Mouse (Mus musculus) adrenal gland, adult (tissue): ENCODE data around the gene Dnajb11.

ENCODE experiments used
- DNase-seq, 2 experiments: peaks; one replicate each; pipeline ENCODE4 v3.0.0; 2022 to 2023; ENCODE audit warnings: low spot score in 1 of 2; ENCODE audit not compliant: inconsistent age in 2 of 2

The Dnajb11 gene

GRCm38 (mm10) chr16:22857431-22858113, at the start of gene Dnajb11, which contains the start of gene Tbccd1:
Gene Dnajb11 (plus strand): TSS chr16:22857845.
Gene Tbccd1 (minus strand): TSS chr16:22857669.
- peak; percentile 99 for DNase-seq

- no peak for DNase-seq
Observed at GRCm38 (mm10) chr16:22811477-22811876, 46.2 kb upstream of the Dnajb11 start, which contains the start of gene Crygs. Gene Crygs (minus strand): TSS chr16:22811577.

GRCm38 (mm10) chr16:22820731-22821130, 36.9 kb upstream of the Dnajb11 start:
- DNase-seq = no peak

GRCm38 (mm10) chr16:22832932-22833525, 24.6 kb upstream of the Dnajb11 start:
- DNase-seq = no peak

- peak; percentile 20 to 31 for DNase-seq
Observed at GRCm38 (mm10) chr16:22839146-22839857, 18.3 kb upstream of the Dnajb11 start.

- DNase-seq = no peak
Observed at GRCm38 (mm10) chr16:22842871-22843270, 14.8 kb upstream of the Dnajb11 start.

DNA sequence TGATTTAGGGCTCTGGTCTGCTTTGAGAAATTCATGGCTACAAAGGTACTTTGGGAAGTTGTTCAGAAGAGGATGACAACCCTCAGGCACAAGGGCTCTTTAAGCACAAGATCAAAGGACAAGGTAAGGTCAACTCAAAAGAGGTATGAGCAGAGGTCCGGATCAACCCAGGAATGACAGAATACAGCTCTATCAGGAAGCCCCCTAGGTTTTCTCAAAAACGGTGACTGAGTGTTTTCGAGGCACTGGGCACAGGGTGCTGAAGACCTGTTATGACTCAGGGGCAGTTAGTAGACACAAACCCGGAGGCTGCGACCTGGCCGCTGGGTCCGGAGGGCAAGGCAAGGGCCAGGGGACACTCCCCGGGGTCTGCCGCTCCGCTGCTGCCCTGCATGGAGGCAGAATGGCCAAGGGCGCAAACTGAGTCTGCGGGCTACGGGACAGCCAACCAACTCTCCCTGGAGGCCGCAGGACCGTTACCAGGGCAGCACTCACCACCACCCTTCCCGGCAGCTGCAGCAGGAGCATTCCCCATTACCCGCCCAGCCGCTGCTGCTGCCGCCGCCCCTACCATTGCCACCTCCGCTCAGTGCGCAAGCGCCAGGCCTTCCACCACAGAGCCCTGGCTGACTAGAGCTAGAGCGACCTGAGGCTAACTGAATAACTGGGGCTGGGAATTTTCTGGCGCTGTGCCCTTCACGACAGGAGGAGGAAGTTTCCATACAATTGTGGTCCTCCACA, 13.4 kb upstream of the Dnajb11 start:
- DNase-seq = peak; percentile 87 to 90

DNA sequence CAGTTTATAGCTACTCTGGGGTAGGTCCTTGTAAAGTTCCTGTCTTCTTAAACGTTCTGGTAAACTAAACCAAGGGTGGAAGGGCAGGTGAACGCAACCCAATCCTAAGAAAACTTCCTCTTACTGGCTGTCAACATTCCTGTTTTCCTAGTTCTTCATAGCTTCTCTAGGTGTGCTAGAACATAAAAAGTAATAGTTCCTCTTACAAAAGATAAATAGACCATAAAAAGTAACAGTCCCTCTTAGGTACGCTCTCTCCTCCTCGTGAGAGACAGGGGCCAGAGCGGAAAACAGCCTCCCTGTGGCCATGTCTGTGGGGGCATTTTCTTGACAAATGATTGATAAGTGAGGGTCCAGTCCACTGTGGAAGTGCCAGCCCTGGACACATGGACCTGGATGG, 12.8 kb upstream of the Dnajb11 start:
- no peak for DNase-seq

GRCm38 (mm10) chr16:22845481-22845880, 12.2 kb upstream of the Dnajb11 start:
- DNase-seq = peak in 1 of 2 experiments; percentile 28

DNA sequence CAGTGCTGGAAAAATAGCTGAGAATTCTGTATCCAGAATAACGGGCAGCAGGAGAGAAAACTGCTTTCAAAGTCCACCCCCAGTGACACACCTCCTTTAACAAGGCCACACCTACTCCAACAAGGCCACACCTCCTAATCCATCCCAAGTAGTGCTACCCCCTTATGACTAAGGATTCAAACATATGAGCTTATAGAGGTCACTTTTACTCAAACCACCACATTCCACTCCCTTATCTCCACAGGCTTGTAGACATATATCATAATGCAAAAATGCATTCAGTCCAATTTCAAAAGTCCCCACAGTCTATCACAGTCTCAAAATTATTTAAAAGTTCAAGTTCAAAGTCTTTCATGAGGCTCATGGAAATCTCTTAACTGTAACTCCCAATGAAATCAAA, 10.0 kb upstream of the Dnajb11 start:
- DNase-seq = no peak

DNA sequence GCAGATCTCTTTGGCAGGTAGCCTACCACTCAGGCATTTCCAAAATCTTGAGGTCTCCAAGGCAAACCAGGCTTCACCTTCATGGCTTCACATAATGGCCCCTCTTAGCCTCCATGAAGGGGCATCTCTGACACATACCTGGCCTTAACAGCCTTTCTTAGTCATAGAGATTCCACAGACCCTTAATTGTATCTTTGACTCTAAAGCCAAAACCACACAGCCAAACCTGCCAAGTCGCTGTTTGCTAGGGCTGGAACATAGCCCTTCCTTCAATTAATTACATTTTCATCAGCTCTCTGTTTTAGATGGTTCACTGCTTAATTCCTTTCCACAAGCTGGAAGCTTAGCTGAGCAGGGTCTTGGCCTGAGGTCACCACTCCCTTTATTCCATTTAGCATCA, 9.3 kb upstream of the Dnajb11 start:
- DNase-seq = no peak

DNA sequence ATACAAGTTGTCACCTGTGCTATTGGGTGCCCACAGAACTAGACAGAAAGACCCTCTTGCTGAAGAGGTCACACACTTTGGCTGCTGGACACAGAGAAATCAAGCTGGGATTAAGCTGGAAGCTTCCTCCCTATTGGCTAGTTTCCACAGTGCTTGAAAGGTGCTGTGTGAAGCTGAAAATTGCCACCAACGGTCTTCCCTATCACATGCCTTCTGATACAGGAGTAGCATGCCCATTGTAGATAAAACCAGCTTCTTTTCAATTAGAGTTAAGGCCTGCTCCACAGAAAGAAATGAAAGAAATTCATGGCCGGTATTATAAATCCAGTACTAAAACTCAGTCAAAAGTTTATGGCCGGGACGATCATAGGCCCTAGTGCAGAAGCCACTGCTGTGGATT, 4.9 kb upstream of the Dnajb11 start:
- DNase-seq = no peak

- no peak for DNase-seq
Observed at GRCm38 (mm10) chr16:22856773-22857172, 872 bp upstream of the Dnajb11 start.

GRCm38 (mm10) chr16:22872397-22872796, 14.8 kb downstream of the Dnajb11 start:
- no peak for DNase-seq

DNA sequence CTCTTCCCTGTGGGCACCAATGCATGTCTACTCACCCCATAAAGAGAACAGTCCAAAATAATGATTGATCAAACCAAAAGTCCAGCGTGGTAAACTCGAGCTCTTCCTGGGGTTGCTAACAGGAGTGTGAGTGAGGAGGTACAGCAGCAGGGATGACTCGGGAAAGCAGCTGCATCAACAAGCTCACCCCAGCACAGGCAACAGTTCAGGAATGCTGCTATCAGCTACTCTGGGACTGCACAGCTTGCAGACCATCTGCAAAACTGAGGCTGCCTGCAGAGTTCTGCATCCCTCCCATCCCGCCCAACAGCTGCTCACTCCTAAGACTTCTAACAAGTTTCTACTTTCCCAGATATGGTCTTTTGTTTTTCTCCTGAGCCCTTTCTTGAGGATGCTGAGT, 15.7 kb downstream of the Dnajb11 start:
- DNase-seq = no peak

DNA sequence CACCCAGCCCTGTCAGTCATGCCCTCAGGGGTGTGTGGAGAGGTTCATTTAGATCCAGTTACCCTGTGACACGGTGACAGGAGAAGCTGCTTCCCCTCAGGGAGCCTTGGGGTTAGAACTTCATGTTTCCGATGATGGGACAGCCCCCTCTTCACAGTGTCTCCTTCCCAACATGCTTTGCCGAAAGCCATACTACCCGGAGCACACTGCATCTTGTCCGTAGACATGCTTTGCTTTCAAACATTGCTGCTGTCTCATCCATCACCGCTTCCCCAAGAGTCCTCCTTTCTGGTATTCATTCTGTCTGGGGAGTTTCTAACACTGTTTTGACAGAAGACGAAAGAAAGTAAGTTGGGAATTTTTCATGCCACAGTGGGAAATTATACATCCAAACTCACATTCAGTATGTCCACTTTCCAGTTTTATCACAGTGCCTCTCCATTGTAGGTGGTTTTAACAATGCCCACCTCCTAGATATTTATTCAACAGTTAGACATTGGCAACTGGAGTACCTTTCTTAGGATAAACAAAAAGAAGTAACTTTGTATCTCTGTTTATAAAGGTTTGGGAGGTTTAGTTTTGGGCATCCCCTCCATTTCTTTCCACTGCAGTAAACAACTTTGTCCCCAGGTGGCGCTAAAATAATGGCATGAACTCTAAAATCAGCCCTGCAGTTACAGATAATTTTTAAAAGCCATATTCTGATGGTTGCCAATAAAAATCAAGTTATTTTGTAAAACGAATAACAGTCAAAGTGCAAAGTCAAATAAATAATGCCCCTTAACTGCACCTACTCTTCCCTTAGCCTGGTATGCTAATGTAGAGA, 18.8 kb downstream of the Dnajb11 start:
- peak in 1 of 2 experiments; percentile 72 for DNase-seq

DNA sequence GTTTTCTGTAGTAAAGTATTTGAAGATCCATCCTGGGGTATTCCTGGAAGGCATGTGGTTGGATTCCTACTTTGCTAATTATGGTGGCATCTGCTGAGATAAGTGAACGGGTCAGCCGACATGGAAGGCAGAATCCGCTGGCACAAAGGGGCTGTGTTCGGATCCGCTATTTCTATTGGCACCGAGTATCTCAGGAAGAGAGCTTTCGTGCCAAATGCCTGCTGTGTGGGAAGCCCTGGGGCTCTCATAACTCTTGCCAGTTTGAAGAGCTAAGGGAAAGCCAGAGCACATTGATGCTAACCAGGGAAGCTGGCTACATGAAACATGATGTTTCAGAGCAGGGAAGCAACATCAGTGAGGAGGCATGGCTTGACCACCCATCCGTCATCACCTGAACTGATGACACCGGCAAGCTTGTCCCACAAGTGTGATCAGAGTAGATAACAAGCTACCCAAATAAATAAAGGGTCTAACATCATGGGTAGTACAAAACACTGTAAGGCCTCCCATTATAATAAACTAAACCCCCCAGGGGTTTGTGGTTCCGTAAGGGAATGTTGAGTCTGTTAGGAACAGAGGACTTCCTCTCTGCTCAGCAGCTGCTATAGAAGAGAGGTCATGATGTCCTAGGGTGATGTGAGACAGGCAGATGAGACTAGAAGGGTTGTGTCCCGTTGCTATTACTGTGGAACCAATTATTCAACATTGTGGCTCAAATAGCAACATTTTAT, 20.2 kb downstream of the Dnajb11 start:
- DNase-seq = no peak

DNA sequence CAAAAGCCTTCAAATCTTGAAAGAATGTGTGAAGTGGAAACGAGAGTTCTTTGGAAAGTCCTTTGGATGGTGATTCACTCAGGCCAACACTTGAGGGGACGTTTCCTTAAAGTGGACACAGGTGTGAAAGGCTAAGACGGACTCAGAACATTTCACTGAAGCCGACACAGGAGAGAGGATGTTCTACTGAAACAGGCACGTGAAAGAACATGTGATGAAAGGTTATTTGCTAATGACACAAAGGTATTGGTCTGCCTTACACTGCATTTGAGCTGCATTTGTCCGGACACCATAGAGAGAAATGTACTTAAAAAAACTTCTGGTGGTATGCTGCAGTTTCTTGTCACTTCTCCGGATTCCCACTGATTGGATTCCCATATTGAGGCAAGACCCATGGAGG, 21.1 kb downstream of the Dnajb11 start:
- no peak for DNase-seq

DNA sequence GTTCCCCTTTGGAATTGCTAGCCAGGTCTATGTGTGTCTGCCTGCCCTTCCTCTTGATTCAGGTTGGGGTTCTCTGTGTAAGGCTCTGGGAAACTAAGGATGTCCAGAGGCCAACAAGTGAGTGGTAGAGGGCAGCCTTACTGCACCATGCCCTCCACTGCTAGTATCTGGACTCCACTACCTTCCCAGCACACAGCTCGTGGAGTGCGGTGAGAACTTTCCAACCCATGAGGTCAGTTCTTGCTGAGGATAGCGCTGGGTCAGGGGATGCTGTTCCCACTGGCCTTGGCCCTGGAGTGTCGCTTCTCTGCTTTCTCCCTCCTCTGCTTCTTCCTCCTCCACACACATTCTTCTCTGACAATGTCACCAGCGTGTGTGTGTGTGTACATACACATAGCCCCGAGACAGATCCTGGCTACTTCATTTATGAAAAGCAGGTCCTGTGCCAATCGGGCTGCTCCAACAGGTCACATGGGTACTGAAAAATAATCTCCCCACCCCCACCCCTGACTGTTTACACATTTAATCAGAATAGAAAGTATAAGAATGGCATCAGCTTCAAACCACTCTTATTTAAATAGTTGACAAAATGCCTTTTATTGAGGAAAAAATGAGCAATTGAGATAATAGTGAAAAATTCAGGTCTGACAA, 22.4 kb downstream of the Dnajb11 start:
- peak; percentile 37 to 53 for DNase-seq
